Mouse (Mus musculus) layer of hippocampus, postnatal 25 days (tissue): Measurements from ENCODE around the gene Fam102a. TPM values are rescaled to one million over a fixed set of nuclear protein-coding genes. Genes with fewer than 3 reads are reported as not detected.

Experiments
- DNase-seq, 2 experiments: peaks; one replicate each; pipeline ENCODE4 v3.0.0; 2022; ENCODE audit warnings: mixed read lengths in 2 of 2, low spot score in 1 of 2; ENCODE audit errors: extremely low spot score in 1 of 2
- total RNA-seq, 2 experiments: library from RNA; stranded (reverse); gene quantifications; 2 replicates each; pipeline ENCODE4 v1.2.3; 2021

Gene Fam102a
- total RNA-seq, 2 experiments from 2014 or later = 70.2 to 75.2 TPM

GRCm38 (mm10) chr2:32541986-32542573 is 6.9 kb downstream of the Fam102a start:
- DNase-seq = no peak

GRCm38 (mm10) chr2:32543031-32543449 is 7.9 kb downstream of the Fam102a start:
- no peak for DNase-seq

GRCm38 (mm10) chr2:32546951-32547350 is 11.8 kb downstream of the Fam102a start:
- DNase-seq = no peak

GRCm38 (mm10) chr2:32547380-32547779 is 12.2 kb downstream of the Fam102a start:
- DNase-seq = no peak

- no peak for DNase-seq
These were observed 13.0 kb downstream of the Fam102a start for GRCm38 (mm10) chr2:32547964-32548739.

- no peak for DNase-seq
These were observed 14.0 kb downstream of the Fam102a start for GRCm38 (mm10) chr2:32549171-32549570.

GRCm38 (mm10) chr2:32549764-32550163 is 14.6 kb downstream of the Fam102a start:
- no peak for DNase-seq

GRCm38 (mm10) chr2:32551236-32551635 is 16.1 kb downstream of the Fam102a start:
- no peak for DNase-seq

- DNase-seq = no peak
These were observed 18.5 kb downstream of the Fam102a start for GRCm38 (mm10) chr2:32553592-32554148.

- DNase-seq = no peak
These were observed 20.4 kb downstream of the Fam102a start for GRCm38 (mm10) chr2:32555484-32555883.

GRCm38 (mm10) chr2:32556019-32556418 is 20.9 kb downstream of the Fam102a start:
- DNase-seq = no peak

- no peak for DNase-seq
These were observed 24.4 kb downstream of the Fam102a start for GRCm38 (mm10) chr2:32559570-32559969.

- DNase-seq = peak in 1 of 2 experiments; percentile 61
These were observed 31.5 kb downstream of the Fam102a start for GRCm38 (mm10) chr2:32566536-32567063.

- DNase-seq = no peak
These were observed 33.0 kb downstream of the Fam102a start for GRCm38 (mm10) chr2:32568149-32568548.

- DNase-seq = no peak
These were observed 33.8 kb downstream of the Fam102a start for GRCm38 (mm10) chr2:32568941-32569340.

GRCm38 (mm10) chr2:32570698-32571494 is 35.8 kb downstream of the Fam102a start, which contains the start of gene Dpm2:
Gene Dpm2, plus strand, starts transcription at chr2:32570858.
- peak; percentile 73 to 78 for DNase-seq

GRCm38 (mm10) chr2:32572196-32572595 is 37.1 kb downstream of the Fam102a start:
- no peak for DNase-seq

- no peak for DNase-seq
These were observed 39.4 kb downstream of the Fam102a start, which contains the start of gene Pip5kl1 for GRCm38 (mm10) chr2:32574497-32574896. Gene Pip5kl1, plus strand, starts transcription at chr2:32574797.

- peak in 1 of 2 experiments; percentile 62 for DNase-seq
These were observed 39.9 kb downstream of the Fam102a start for GRCm38 (mm10) chr2:32574901-32575585.
